Mouse (Mus musculus): Measurements from ENCODE around the gene Nosip.

Nosip gene

DNA sequence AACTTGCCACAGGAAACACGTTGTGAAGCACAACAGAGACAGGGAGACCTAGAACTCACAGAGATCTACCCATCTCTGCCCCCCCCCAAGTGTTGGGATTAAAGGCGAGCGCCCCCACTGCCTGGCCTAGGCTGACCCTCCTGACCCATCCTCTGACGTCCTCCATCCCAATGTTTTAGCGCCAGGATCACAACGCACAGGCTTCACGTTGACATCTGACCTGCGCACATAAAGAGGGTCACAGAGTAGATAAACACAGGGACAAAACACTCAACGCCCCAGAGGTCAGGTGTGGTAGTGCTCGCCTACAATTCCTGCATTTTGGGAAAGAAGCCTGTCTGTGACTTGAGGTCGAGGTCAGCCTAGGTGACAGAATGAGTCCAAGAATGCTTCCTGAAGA is 25.5 kb upstream of the Nosip start:
- no peak for DNase-seq (ENCODE audit: low read depth)

DNA sequence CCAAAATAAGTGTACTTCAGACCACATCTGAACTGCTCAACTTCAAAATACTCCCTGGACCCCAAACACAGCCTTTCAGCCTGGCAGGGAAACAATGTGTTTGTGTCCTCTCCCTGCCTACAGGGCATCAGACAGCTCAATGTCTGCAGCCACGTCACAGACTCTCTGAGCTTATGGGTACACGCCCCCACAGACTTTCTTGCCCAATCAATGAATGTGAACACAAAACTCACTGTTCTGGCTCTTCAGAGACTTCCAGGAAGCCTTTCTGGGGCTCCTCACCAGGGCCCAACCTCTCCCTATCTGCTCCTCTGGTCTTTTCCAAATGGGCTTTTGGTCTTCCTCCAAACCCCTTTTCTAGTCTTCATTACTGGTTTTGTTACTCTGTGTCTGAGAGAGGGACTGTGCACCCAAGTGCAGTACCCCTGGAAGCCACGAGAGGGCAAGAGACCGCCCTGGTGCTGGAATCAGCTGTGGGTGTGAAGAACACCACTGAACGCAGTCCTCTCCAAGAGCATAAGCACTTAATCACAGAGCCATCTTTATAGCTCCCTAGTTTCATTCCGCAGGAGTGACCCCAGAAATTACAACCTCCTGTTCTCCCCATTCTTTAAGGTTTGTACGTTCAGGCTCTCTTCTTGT is 24.4 kb upstream of the Nosip start:
- DNase-seq (ENCODE audit: low read depth) = no peak

DNA sequence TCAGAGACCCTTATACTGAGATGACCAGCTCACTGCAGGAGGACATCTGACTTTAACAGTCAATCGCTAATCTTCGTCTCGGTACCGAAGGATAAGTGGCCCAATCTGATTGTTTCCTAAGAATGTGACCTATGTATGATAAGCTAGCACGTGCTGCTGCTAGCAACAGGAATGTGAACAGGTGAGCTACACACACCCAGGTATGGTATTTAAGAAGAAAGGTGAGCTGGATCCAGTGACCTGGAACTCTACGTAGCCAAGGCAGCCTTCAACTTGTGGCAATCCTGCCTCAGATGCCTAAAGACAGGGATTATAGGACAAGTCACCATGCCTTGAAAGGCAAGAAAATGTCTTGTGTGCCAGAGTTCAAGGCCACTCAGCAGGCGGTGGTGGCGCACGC is 23.8 kb upstream of the Nosip start:
- DNase-seq (ENCODE audit: low read depth) = no peak

DNA sequence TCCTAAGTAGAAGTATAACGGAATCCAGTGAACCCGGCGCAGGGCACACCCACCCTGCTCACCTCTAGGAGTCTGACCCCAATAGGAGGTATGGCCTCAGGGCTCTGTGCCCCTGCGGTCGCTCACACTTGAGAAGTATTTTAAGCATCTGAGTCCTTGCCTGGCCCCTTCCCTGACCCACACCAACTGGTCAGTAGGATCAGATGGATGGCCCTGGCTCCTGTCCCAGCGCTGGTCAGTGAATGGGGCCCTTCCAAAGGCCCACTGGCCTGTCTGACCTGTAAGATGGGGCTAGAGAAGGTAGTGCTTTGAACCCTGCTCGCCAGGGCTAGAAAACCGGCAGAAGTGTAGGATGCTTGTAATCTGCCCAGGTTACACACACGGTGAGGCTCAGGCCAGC is 21.4 kb upstream of the Nosip start:
- DNase-seq (ENCODE audit: low read depth) = no peak

DNA sequence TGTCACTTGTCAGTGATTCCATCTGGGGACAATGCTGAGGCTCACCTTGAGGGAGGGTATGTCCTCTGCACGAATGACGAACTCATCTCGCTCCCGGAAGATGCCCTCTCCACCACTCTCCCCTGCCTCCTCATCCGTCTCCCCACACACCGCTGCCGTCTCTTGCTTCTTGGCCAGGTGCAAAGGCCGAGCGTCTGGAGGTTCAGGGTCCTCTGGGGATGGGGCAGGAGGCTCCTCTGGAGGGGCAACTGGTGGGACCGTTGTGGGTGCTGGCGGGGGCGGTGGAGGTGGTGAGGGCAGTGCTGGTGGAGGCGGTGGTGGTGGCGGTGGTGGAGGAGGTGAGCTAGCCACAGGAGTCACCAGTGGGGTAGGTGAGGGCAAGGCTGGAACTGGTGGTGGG is 18.9 kb upstream of the Nosip start:
- no peak for DNase-seq (ENCODE audit: low read depth)

DNA sequence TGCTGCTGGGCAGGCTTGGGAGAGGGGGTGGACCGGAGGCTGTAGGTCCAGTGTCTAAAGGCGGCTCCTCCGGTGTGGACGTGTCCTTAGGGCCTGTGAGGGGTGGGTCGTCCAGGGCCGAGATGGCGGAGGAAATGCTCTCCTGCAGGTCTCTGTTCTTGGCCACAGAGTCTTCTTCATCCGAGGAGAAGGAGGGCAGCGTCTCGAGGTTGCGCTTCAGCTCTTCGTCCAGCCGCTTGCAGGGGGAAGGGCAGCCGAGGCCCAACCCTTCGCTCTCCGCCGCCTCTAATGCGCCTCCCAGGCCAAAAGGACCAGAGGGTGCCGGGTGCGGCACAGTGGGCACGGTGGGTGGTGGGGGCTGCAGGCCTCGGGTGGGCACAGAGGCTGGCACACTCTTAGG is 16.5 kb upstream of the Nosip start:
- DNase-seq (ENCODE audit: low read depth) = no peak

DNA sequence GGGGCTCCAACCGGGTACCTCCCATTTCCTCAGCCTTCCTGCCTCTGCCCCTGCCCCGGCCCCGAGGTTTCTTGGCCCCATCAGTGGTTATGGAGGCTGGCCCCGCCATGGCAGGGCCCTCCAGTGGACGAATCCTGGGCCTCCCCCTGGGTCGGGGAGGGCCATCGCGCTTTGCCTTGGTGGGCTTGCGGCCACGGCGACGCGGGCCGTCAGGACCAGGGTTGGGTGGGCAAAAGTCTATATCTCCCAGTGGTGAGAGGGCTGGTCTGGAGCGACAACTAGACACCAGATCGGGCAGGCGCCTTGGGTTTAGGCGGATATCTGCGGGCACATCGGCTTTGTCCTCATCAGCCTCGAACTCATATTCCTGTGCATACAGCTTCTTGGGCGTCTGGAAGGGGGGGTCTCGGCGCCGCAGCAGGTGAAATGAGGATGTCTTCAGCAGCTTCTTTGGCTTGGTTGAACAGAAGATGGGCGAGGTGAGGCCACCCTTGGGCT is 15.3 kb upstream of the Nosip start:
- DNase-seq (ENCODE audit: low read depth) = no peak

DNA sequence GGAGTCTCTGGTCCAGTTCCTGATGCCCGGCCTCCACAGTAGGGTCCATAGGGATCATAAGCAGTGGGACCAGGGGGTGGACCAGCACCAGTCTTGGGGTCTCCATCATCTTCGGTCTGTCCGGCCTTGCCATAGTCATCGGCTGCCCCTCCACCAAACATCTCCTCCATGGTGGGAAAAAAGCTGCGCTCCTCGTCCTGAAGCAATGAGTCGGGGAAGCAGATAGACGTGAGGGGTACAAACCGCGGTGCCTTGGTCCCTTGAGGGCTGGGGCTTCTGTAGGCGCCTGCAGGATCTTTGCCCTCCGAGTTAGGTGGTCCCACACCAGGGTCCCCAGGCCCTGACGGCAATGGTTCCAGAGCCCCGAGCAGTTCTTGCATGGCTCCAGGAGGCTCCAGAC is 14.7 kb upstream of the Nosip start:
- DNase-seq (ENCODE audit: low read depth) = no peak

DNA sequence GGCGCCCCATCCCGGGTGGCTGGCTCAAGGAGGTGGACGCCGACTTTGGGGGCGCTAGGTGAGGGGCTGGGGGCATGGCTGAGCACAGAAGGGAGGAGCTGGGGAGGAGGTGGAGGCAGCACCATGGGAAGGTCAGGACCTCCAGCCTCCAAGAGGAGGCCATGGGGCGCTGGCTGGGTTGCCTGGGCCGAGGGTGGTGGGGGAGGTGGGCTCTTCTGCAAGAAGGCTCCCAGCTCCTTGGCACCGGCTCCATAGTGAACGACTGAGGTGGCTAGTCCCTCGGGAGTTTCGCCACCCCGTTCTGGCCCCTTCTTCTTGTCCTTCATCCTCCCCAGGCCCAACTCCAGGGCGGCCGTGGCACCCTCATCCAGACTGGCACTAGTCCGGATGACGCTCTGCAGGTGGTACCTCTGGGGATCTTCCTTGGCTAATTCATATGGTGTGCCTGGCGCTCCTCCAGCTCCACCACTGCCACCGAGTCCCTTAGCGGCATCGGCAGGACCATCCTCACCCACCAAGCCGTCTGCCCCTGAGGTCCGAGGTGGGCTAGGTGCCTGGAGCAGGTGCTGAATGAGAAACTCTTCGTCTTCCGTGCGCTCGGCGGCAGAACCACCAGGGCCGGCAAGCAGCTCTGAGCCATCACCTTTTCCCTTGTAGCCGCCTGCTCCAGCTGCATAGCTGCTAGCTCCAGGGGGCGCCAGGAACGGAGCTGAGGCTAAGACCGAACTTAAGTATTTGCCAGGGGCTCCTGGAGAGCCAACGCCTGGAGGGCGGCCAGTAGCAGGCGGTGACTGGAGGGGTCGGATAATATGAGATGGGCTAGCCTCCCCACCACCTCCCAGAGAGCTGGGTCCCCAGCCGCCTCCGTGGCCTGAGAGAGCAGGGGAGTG is 14.0 kb upstream of the Nosip start:
- DNase-seq (ENCODE audit: low read depth) = no peak

DNA sequence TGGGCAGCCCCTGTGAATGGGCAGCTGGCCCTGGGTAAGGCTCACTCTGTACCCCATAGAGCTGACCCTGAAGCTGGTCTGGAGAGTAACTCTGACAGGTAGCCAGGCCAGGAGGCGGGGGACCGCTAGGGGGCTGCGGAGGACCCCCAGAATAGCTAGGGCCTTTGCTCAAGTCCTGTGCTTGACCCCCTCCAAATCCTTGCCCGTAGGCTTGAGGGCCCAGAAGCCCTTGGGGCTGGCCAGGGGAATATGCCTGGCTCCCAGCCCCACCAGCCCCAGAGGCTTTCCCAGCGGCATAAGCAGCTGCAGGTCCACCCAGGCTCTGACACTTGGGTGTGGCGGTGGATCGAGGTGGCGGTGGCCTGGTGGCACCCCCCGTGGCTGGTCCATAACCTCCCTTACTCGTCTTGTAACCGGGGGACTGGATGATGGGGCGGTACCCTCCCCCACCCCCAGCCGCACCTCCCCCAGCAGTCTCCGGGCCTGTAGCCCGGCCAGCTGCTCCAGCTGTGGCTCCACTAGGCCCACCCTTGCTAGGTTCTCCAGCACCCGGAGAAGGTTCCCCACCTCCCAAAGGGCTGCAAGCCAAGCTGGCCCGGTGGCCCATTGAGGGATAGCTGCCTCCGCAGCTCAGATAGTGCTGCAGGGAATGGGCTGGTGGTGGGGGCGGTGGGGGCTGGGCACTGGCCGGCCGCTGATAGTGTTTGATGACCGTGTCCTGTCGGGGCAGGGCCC is 13.1 kb upstream of the Nosip start:
- no peak for DNase-seq (ENCODE audit: low read depth)

DNA sequence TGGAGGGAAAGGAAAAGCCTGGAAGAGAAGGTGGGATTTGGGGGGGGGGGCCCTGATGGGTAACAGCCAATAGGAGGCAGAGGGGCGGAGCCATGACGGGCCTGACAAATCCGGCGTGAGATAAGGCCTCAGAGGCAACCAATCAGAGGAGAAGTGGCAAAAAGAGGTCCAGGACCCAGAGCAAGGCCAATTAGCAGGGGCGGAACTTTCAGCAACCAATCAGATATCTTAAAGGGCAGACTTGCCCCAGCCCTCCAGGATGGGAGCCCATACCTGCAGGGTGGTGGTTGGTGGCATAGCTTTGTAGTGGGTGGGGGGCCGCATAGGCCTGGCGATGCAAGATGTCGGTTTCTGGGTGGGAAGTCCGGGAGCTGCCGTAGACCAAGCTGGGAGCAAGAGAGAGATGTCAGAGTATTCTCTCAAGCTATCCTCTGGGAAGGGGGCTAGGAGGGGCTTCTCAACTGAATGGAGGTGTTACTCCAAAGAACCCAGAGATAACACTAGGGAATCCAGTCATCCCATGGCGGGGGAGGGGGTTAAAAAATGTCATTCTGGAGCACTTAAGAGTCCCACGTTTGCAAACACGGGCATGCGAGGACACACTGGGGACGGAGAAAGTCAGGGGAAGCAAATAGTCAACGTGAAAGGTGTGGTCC is 11.2 kb upstream of the Nosip start:
- DNase-seq (ENCODE audit: low read depth) = peak; percentile 57

DNA sequence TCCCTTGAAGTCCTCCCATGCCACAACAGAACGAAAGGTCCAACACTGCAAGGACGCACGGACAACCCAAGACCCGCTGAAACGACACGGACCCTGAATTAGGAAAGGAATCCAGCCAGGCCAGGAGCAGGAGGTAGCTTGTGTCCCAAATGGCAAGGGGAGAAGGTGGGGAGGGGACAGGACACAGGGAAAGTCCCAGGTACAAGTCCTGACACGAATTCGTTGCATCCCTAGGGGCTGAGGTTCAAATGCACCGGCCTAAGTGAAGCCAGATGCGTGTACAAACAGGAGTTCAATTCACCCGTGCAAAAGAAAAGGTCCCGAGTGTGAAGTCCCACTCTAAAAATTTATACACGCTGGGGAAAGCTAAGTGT is 10.6 kb upstream of the Nosip start:
- no peak for DNase-seq (ENCODE audit: low read depth)

DNA sequence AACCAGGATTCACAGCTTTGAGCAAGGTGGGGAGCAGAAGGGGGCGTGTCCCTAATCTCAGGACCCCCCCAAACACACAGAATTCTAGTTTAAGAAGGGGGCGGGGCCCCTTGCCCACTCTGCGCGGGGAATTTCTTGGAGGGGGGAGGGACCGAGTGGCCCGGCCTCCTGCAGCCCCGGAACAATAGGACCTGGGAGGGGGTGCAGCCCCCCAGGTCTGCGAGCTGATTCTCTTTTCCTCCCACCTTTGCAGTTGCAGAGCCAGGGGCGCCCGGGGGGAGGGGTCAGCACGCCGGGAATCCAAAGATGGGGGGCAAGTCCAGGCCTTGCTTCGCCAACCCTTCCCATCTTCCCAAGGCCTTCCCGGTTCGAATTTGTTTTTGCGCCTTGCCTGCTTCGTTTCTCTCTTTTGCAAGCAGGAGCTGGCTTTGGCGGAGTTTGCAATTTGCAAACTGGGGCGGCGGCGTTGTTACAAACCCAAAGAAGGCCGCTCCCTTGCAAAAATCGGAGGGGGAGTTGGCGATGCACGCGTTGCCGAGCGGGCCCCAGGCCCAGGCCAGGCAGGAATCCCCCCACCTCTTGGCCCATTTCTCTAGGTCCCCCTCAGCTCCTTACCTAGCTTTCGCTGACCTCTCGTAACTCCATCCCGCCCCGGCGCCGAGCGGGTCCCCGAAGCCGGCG is 9.9 kb upstream of the Nosip start:
- DNase-seq (ENCODE audit: low read depth) = no peak

DNA sequence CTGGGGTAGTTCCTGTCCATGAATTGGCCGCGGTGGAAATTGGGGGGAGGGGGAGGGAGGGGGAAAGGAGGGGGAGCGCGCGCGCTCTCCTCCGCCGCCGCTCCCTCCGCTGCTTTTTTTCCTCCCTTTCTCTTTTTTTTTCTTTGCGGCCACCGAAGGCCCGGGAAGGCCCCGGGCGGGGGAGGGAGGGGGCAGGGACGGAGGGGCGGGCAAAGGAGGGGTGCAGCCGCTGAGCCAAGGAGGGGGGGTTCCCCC is 9.4 kb upstream of the Nosip start, which contains the start of gene Prr12:
Gene Prr12 (minus strand): TSS at position 20 of the 255 bp plus-strand sequence.
- DNase-seq (ENCODE audit: low read depth) = no peak

DNA sequence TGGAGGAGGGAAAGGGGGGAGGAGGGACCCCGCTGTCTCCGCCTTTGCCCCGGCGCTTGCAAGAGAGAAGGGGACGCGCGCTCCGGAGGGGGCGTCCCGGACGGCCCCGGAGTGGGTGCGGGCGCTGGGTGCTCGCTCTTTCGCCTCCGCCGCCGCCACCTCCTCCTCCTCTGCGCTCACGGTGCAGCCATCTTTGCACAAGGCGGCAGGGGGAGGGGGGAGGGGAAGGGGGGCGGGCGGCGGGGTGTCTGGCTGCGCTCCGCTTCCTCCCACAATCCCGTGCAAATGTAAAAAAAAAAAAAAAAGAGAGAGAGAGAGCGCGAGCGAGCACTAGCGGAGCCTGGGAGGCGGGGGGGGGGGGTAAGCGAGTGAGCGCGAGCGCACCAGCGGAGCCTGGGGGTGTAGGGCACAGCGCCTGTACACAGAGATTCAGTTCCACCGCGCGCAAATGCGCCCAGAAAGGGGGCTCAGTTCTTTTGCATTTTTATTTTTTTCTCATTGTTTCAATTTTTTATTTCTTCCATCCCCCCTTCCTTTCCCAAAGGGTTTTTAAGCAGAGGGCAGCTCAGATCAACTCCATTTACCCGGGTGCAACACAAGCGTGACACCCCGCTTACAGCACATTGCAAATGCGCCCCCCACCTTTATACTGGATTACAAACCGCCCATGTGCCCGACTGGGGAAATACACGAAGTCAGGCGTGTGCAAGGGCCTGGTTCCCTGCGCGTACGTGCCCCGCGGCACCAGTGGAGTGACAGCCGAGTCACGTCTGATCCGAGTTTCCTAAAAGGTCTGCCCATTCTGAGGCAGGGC is 8.9 kb upstream of the Nosip start:
- no peak for DNase-seq (ENCODE audit: low read depth)

DNA sequence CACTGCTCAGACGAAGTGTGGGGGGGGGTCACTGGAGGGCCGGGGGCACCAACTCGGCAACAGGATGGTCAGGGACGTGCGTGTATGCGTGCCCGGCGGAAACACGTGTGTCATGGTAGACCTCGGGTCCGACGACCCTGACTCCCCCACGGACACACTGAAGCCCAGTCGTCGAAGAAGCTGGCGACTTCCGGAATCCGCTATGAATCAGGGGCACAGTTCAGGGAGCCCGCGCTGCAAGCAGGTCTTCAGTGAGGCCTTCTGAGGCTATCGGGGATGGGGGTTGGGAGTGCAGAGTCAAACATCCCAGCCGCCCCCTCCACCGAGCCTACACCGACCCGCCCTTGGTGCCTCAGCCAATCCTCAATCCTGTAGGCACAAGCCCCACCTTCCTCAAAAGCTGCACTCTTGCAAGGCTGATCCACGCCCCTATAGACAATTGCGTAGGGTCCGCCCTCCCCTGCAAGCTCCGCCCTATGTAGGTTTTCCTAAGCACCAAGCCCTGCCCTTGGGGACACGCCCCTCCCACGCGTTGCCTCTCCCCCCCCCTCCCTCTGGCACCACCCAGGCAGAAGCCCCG is 8.2 kb upstream of the Nosip start:
- DNase-seq (ENCODE audit: low read depth) = peak; percentile 96

DNA sequence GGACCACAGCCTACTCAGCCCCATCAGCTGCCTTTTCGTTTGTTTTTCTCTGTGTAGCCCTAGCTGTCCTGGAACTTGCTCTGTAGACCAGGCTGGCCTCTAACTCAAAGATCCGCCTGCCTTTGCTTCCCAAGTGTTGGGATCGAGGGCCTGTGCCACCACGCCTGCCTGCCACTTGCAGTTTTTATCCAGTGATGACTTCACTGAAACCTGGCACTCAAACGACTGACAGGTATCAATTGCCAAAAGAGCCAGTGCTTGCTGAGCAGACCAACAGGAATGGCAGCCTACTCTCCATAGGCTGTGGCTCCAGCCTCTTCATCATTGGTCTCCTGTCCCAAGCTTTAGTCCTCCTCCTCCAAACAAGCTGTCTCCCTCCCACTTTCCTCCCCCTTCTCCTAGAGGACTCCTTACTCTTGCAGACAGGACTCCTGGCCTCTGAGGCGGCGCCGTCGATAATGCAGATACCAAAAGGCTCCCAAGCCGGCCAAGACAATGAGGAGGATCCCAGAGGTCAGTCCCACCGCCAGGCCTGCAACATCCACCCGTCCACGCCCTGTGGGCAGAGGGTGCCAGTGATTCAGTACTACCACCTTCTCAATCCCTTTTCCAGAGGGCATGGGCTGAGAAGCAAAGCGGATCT is 5.8 kb upstream of the Nosip start:
- no peak for DNase-seq (ENCODE audit: low read depth)

DNA sequence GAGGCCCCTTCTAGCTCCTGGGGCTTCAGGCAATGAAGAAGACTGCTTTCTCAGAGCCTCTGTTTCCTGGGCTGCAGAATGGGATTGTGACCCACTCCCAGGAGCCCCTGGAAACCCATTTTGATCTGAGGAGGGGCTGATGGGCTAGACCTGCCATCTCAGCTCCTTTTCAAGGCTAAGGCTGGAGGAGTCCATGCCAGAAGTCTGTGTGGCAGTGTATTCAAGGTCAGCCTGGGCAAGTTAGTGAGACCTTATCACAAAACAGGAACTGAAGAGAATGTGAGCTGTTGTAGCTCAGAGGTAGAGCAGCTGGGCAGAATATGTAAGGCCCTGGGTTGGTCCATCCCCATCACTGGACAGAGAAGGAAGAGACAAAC is 5.3 kb upstream of the Nosip start:
- no peak for DNase-seq (ENCODE audit: low read depth)

DNA sequence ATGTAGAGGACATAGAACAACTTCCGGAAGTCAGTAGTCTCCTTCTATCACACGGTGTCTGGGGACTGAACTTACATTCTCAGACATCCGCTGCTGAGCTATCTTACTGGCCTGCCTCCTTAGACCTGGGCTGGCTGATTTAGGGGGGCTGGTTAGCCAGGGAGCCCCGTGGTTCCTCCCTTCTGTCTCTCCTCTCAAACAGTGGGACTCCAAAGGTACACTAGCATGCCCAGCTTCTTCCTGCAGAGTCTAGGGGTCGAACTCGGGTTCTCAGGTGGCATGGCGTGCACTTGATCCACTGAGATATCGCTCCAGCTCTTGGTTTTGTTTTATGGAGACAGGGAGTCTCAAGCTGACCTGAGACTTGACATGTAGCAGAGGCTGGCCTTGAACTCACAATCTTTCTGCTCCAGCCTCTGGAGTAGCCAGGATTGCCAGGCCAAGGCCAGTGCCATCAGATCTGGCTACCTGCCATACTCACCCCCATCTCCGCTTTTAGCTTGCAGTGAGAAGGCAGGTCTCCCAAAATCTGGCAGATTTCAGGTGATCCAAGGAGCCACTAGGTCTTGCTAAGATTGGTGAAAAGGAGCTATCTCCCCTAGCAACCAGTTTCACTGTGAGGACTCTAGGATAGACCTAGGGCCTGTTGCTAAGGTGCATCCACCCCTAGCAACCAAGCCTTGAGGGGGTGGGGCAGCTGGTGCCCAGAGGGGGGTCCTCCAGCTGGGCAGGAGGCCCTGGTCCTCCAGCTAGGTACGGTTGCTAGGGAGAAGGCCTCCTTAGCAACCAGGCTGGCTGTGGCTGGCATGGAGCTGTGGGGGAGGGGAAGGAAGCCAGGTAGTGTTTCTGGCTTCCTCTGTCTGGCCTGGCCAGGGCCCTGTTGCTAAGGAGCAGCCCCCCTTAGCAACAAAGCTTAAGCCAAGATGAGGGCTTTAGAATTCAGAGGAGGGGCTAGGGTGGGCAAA is 3.3 kb upstream of the Nosip start:
- no peak for DNase-seq (ENCODE audit: low read depth)
